Mouse (Mus musculus): ENCODE measurements around the gene Prpf6. TPM values are rescaled to one million over a fixed set of nuclear protein-coding genes. Genes with fewer than 3 reads are reported as not detected.

Gene Prpf6
- polyA plus RNA-seq, 1 experiment: 80.1 TPM

DNA sequence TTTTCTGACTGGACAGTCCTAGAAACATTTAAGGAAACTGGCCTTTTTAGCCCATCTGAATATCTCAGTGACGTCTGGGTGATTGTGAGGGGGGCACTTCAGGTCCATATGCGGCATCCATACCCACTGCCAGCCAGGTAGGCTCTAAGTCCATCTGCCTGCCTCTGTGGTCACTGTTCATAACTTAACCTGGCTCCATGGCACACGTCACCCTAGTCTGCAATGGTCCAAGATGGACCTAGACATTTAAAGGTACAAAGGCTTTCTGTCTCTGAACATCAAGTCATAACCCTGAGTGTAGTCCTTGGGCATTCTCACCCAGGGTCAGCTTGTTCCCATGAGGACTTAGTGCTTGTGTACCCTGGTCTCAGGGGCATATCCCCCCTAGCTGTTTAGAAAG, 24.3 kb upstream of the Prpf6 start:
- no peak overlapping the region for H3K9ac ChIP-seq (ENCODE audit: low read depth, poor library complexity, severe bottlenecking)
- no peaks in the 10 kb centered on the region for H3K4me1 ChIP-seq (ENCODE audit: control insufficient read depth, insufficient read depth, low read length)
- H3K9me3 ChIP-seq (replicated peaks; ENCODE audit: control insufficient read depth, insufficient read depth, low read length, poor library complexity, severe bottlenecking): no peaks in the 10 kb centered on the region
- no peak overlapping the region for H3K27ac ChIP-seq (ENCODE audit: insufficient read depth, low read length)
- no peak overlapping the region for H3K4me3 ChIP-seq (ENCODE audit: low read depth, low read length)
- H3K36me3 ChIP-seq (ENCODE audit: control insufficient read depth, insufficient read depth, low read length, poor library complexity, severe bottlenecking): no peaks in the 10 kb centered on the region
- TF ChIP-seq POLR2A (IDR thresholded peaks at IDR 0.05; ENCODE audit: insufficient read depth, low read length): no peak
- no peak for TF ChIP-seq EP300 (IDR thresholded peaks at IDR 0.05; ENCODE audit: insufficient read depth, low read depth, low read length)
- TF ChIP-seq CTCF (IDR thresholded peaks at IDR 0.05; ENCODE audit: low read depth, low read length): no peak
- no peaks in the 10 kb centered on the region for H3K27me3 ChIP-seq (ENCODE audit: control insufficient read depth, insufficient read depth, low read length, poor library complexity, severe bottlenecking)

DNA sequence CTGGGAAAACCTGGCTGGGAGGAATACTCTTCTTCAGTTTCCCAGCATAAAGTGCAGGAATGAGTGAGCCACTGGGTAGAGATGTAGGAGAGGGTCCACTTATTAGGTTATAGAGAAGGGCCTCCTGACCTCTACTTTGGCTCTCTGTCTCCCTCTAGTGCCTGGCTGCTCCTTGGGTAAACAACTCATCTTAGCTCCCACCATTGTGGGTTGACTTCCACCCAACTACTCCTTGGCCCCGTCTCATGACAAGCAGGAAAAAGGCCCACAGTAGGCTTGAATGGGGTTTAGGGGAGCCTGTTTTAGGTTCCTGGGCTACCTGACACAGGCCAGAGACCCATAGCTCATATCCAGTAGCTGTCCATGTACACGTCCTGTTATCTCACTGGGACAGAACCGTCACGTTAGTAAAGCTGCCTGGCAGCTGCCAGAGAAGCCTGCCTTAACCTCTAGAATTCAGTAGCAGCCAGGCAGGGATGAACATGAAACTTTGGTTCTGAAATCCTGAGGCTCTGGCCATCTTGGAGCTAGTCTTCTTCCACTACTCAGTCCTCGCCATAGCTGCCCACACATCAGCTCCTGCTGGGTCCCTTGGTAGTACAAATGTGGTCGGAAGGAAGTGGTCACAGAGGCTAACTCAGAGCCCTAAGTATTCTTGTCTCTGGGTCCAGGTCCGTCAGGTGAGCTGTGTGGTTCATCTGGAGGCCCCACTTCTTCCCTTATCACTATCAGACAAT, 23.2 kb upstream of the Prpf6 start:
- H3K27ac ChIP-seq (ENCODE audit: insufficient read depth, low read length): no peak overlapping the region
- H3K9ac ChIP-seq (ENCODE audit: low read depth, poor library complexity, severe bottlenecking): no peak overlapping the region
- no peaks in the 10 kb centered on the region for H3K4me1 ChIP-seq (ENCODE audit: control insufficient read depth, insufficient read depth, low read length)
- H3K36me3 ChIP-seq (ENCODE audit: control insufficient read depth, insufficient read depth, low read length, poor library complexity, severe bottlenecking): no peaks in the 10 kb centered on the region
- H3K9me3 ChIP-seq (replicated peaks; ENCODE audit: control insufficient read depth, insufficient read depth, low read length, poor library complexity, severe bottlenecking): no peaks in the 10 kb centered on the region
- peak; percentile 60 for TF ChIP-seq CTCF (IDR thresholded peaks at IDR 0.05; ENCODE audit: low read depth, low read length)
- no peak for TF ChIP-seq EP300 (IDR thresholded peaks at IDR 0.05; ENCODE audit: insufficient read depth, low read depth, low read length)
- TF ChIP-seq POLR2A (IDR thresholded peaks at IDR 0.05; ENCODE audit: insufficient read depth, low read length): no peak
- no peaks in the 10 kb centered on the region for H3K27me3 ChIP-seq (ENCODE audit: control insufficient read depth, insufficient read depth, low read length, poor library complexity, severe bottlenecking)
- H3K4me3 ChIP-seq (ENCODE audit: low read depth, low read length): no peak overlapping the region

GRCm38 (mm10) chr2:181569856-181570255, 21.8 kb upstream of the Prpf6 start:
- Histone ChIP-seq H3K9me3 (replicated peaks; ENCODE audit: control insufficient read depth, insufficient read depth, low read length, poor library complexity, severe bottlenecking) (no peaks in the 10 kb centered on the region), H3K27ac (ENCODE audit: insufficient read depth, low read length) (no peak overlapping the region), H3K4me3 (ENCODE audit: low read depth, low read length) (no peak overlapping the region), H3K9ac (ENCODE audit: low read depth, poor library complexity, severe bottlenecking) (no peak overlapping the region), H3K4me1 (ENCODE audit: control insufficient read depth, insufficient read depth, low read length) (no peaks in the 10 kb centered on the region), H3K27me3 (ENCODE audit: control insufficient read depth, insufficient read depth, low read length, poor library complexity, severe bottlenecking) (no peaks in the 10 kb centered on the region), H3K36me3 (ENCODE audit: control insufficient read depth, insufficient read depth, low read length, poor library complexity, severe bottlenecking) (no peaks in the 10 kb centered on the region)
- TF ChIP-seq POLR2A (IDR thresholded peaks at IDR 0.05; ENCODE audit: insufficient read depth, low read length) (no peak), CTCF (IDR thresholded peaks at IDR 0.05; ENCODE audit: low read depth, low read length) (no peak), EP300 (IDR thresholded peaks at IDR 0.05; ENCODE audit: insufficient read depth, low read depth, low read length) (no peak)

GRCm38 (mm10) chr2:181570375-181570774, 21.3 kb upstream of the Prpf6 start:
- no peak overlapping the region for H3K4me3 ChIP-seq (ENCODE audit: low read depth, low read length)
- no peaks in the 10 kb centered on the region for H3K36me3 ChIP-seq (ENCODE audit: control insufficient read depth, insufficient read depth, low read length, poor library complexity, severe bottlenecking)
- TF ChIP-seq EP300 (IDR thresholded peaks at IDR 0.05; ENCODE audit: insufficient read depth, low read depth, low read length): no peak
- TF ChIP-seq POLR2A (IDR thresholded peaks at IDR 0.05; ENCODE audit: insufficient read depth, low read length): no peak
- no peak for TF ChIP-seq CTCF (IDR thresholded peaks at IDR 0.05; ENCODE audit: low read depth, low read length)

GRCm38 (mm10) chr2:181570921-181571595, 20.6 kb upstream of the Prpf6 start:
- TF ChIP-seq CTCF (IDR thresholded peaks at IDR 0.05; ENCODE audit: low read depth, low read length) (no peak), POLR2A (IDR thresholded peaks at IDR 0.05; ENCODE audit: insufficient read depth, low read length) (no peak), EP300 (IDR thresholded peaks at IDR 0.05; ENCODE audit: insufficient read depth, low read depth, low read length) (no peak)
- H3K9me3 ChIP-seq (replicated peaks; ENCODE audit: control insufficient read depth, insufficient read depth, low read length, poor library complexity, severe bottlenecking): no peaks in the 10 kb centered on the region

More at GRCm38 (mm10) chr2:181570375-181570774, 21.3 kb upstream of the Prpf6 start:
- H3K9me3 ChIP-seq (replicated peaks; ENCODE audit: control insufficient read depth, insufficient read depth, low read length, poor library complexity, severe bottlenecking): no peaks in the 10 kb centered on the region
- H3K27ac ChIP-seq (ENCODE audit: insufficient read depth, low read length): no peak overlapping the region
- H3K4me1 ChIP-seq (ENCODE audit: control insufficient read depth, insufficient read depth, low read length): no peaks in the 10 kb centered on the region
- H3K9ac ChIP-seq (ENCODE audit: low read depth, poor library complexity, severe bottlenecking): no peak overlapping the region
- no peaks in the 10 kb centered on the region for H3K27me3 ChIP-seq (ENCODE audit: control insufficient read depth, insufficient read depth, low read length, poor library complexity, severe bottlenecking)

More at GRCm38 (mm10) chr2:181570921-181571595, 20.6 kb upstream of the Prpf6 start:
- H3K27me3 ChIP-seq (ENCODE audit: control insufficient read depth, insufficient read depth, low read length, poor library complexity, severe bottlenecking): no peaks in the 10 kb centered on the region
- no peak overlapping the region for H3K9ac ChIP-seq (ENCODE audit: low read depth, poor library complexity, severe bottlenecking)
- H3K36me3 ChIP-seq (ENCODE audit: control insufficient read depth, insufficient read depth, low read length, poor library complexity, severe bottlenecking): no peaks in the 10 kb centered on the region
- H3K4me1 ChIP-seq (ENCODE audit: control insufficient read depth, insufficient read depth, low read length): no peaks in the 10 kb centered on the region
- H3K4me3 ChIP-seq (ENCODE audit: low read depth, low read length): no peak overlapping the region
- H3K27ac ChIP-seq (ENCODE audit: insufficient read depth, low read length): no peak overlapping the region

Measured in ES-Bruce4 (cell line).